Comparison of ENCODE assay signal across 8 mouse cellular contexts in genomic region chr11:71995968-71996511, GRCm38 (mm10). TPM values are rescaled to one million over a fixed set of nuclear protein-coding genes. Genes with fewer than 3 reads are reported as not detected.
DNase-seq lines count a peak whose midpoint lies in the region; ATAC-seq and TF ChIP-seq lines count a peak whose summit lies in the region.

No protein-coding gene starts in this region.

- no peaks in the 10 kb centered on the region for H3K27me3 ChIP-seq in CH12.LX (replicated peaks)
- H3K27me3 ChIP-seq in hindbrain, embryonic 14.5 days (ENCODE audit: control insufficient read depth, insufficient read depth, low read length), result no peaks in the 10 kb centered on the region
- H3K27me3 ChIP-seq in small intestine, adult 2 months (ENCODE audit: control insufficient read depth, insufficient read depth, low read length), result no peaks in the 10 kb centered on the region

- H3K27ac ChIP-seq in CH12.LX (ENCODE audit: insufficient read depth, low read depth), result no peak overlapping the region
- peak overlapping the region; percentile 9 for H3K27ac ChIP-seq in bone marrow macrophage, adult 2 months (ENCODE audit: insufficient read depth, low read depth, low read length)
- H3K27ac ChIP-seq in hindbrain, embryonic 14.5 days, result peak overlapping the region; percentile 59; the same call in 1 of the 2 replicates
- no peak overlapping the region for H3K27ac ChIP-seq in small intestine, adult 2 months (ENCODE audit: insufficient read depth, low read depth, low read length)

- peaks cover 4% of the 10 kb centered on the region for H3K9me3 ChIP-seq in CH12.LX (replicated peaks; ENCODE audit: low read length)
- H3K9me3 ChIP-seq in hindbrain, embryonic 14.5 days (ENCODE audit: control insufficient read depth, low read length), result no peaks in the 10 kb centered on the region

- WGBS in hindbrain, embryonic 14.5 days, result 23% methylated on average over 9 of the region's 9 CpGs
- 11% methylated on average over 9 of the region's 9 CpGs for WGBS in small intestine, adult 2 months

- DNase-seq in CH12.LX (ENCODE audit: extremely low read depth), result peak; percentile 91
- DNase-seq in gastrocnemius, adult 8-10 months (ENCODE audit: low spot score in 2 of 2), result peak; percentile 28 to 34
- DNase-seq in hindbrain, embryonic 14.5 days (ENCODE audit: low spot score), result peak; percentile 71
- DNase-seq in left cerebral cortex, adult 9 months (ENCODE audit: low spot score in 2 of 2), result peak; percentile 20 to 63
- peak; percentile 71 to 85 for DNase-seq in lung, postnatal 4 days
- DNase-seq in spleen, postnatal 14 days (ENCODE audit: low spot score in 2 of 2), result no peak

- H3K4me1 ChIP-seq in CH12.LX (ENCODE audit: control insufficient read depth in 1 of 2, insufficient read depth in 2 of 2), result peaks cover 18 to 67% of the 10 kb centered on the region in 2 experiments
- H3K4me1 ChIP-seq in bone marrow macrophage, adult 2 months (ENCODE audit: control insufficient read depth, insufficient read depth, low read length), result peaks cover 8% of the 10 kb centered on the region
- H3K4me1 ChIP-seq in hindbrain, embryonic 14.5 days (replicated peaks; ENCODE audit: control insufficient read depth, insufficient read depth, low read length), result peaks cover 19% of the 10 kb centered on the region
- H3K4me1 ChIP-seq in small intestine, adult 2 months (ENCODE audit: control insufficient read depth, insufficient read depth, insufficient read length, low read length), result peaks cover 5% of the 10 kb centered on the region; the same call in 1 of the 2 replicates

- dilution Hi-C loops in CH12.LX (cut with MboI; ENCODE audit: extremely low pct_ligation_motif_present, extremely low pct_unique_long_range_greater_than_20kb, low sequenced_read_pairs), result no loop called here

- peak overlapping the region in 1 of 3 experiments; percentile 14 for H3K4me3 ChIP-seq in CH12.LX (replicated peaks in 1 of 3; ENCODE audit: low read depth in 2 of 3, low read length in 2 of 3, poor library complexity in 1 of 3)
- peak overlapping the region; percentile 29 for H3K4me3 ChIP-seq in bone marrow macrophage, adult 2 months (ENCODE audit: insufficient read depth, low read length)
- no peak overlapping the region for H3K4me3 ChIP-seq in hindbrain, embryonic 14.5 days (replicated peaks; ENCODE audit: low read length)
- peak overlapping the region; percentile 22 for H3K4me3 ChIP-seq in small intestine, adult 2 months (ENCODE audit: low read depth, low read length)

- no peaks in the 10 kb centered on the region for H3K79me2 ChIP-seq in CH12.LX (replicated peaks; ENCODE audit: control insufficient read depth, extremely low read depth, insufficient read depth, poor library complexity, severe bottlenecking)

- peak overlapping the region; percentile 37; the same call in 1 of the 2 replicates for H3K9ac ChIP-seq in CH12.LX (ENCODE audit: insufficient read depth, low read depth)
- H3K9ac ChIP-seq in hindbrain, embryonic 14.5 days, result peak overlapping the region; percentile 38

- TF ChIP-seq POLR2A in CH12.LX (IDR thresholded peaks at IDR 0.05; ENCODE audit: low read depth, low read length), result peak; percentile 60
- no peak for TF ChIP-seq POLR2A in bone marrow macrophage, adult 2 months (IDR thresholded peaks at IDR 0.05; ENCODE audit: borderline replicate concordance, low read depth, low read length)
- no peak for TF ChIP-seq POLR2A in small intestine, adult 2 months (IDR thresholded peaks at IDR 0.05; ENCODE audit: low read depth, low read length)

- in situ Hi-C loops in CH12.LX (cut with MboI; ENCODE audit: low pct_ligation_motif_present, low pct_unique_long_range_greater_than_20kb, low sequenced_read_pairs), result no loop called here

- no peak for TF ChIP-seq CTCF in CH12.LX (conservative IDR thresholded peaks at IDR 0.05 in 1 of 2, IDR thresholded peaks at IDR 0.05 in 1 of 2; ENCODE audit: low read depth in 2 of 2, low read length in 2 of 2)
- no peak for TF ChIP-seq CTCF in bone marrow macrophage, adult 2 months (IDR thresholded peaks at IDR 0.05; ENCODE audit: low read depth, low read length)
- no peak for TF ChIP-seq CTCF in small intestine, adult 2 months (IDR thresholded peaks at IDR 0.05; ENCODE audit: extremely low read depth, insufficient read length, insufficient replicate concordance, low read depth, low read length)

- ATAC-seq in hindbrain, embryonic 14.5 days (ENCODE audit: low FRiP score), result peak; percentile 72

- H3K4me2 ChIP-seq in CH12.LX (ENCODE audit: insufficient read depth, low read depth, poor library complexity, severe bottlenecking), result peak overlapping the region; percentile 10; the same call in 1 of the 2 replicates
- peak overlapping the region; percentile 37 for H3K4me2 ChIP-seq in hindbrain, embryonic 14.5 days (replicated peaks)

- peak; percentile 74 for TF ChIP-seq EP300 in CH12.LX (IDR thresholded peaks at IDR 0.05; ENCODE audit: low read length)

- TF ChIP-seq RAD21 in CH12.LX (IDR thresholded peaks at IDR 0.05; ENCODE audit: low read depth, low read length), result no peak

- H3K36me3 ChIP-seq in CH12.LX (replicated peaks in 1 of 2; ENCODE audit: control insufficient read depth in 1 of 2, insufficient read depth in 1 of 2, low read length in 1 of 2), result no peaks in the 10 kb centered on the region
- no peaks in the 10 kb centered on the region for H3K36me3 ChIP-seq in hindbrain, embryonic 14.5 days (replicated peaks; ENCODE audit: control insufficient read depth, insufficient read depth)
- H3K36me3 ChIP-seq in small intestine, adult 2 months (ENCODE audit: control insufficient read depth, insufficient read depth, low read length), result no peaks in the 10 kb centered on the region

TF ChIP-seq in CH12.LX, 34 proteins besides CTCF, POLR2A, EP300 and RAD21 (continues in another document):
- peak; percentile 66 for TF ChIP-seq JUN (IDR thresholded peaks at IDR 0.05; ENCODE audit: insufficient read depth, low read depth, low read length)
- TF ChIP-seq TBP (conservative IDR thresholded peaks at IDR 0.05; ENCODE audit: low read depth, low read length), result 0 out of 2 replicates have a peak, but pooled peaks have one; percentile 34
- no peak for TF ChIP-seq CHD1 (IDR thresholded peaks at IDR 0.05; ENCODE audit: low read depth, low read length)
- TF ChIP-seq UBTF (IDR thresholded peaks at IDR 0.05; ENCODE audit: low read depth, low read length), result no peak
- TF ChIP-seq USF2 (conservative IDR thresholded peaks at IDR 0.05; ENCODE audit: low read depth, low read length), result no peak
- TF ChIP-seq ELF1 (IDR thresholded peaks at IDR 0.05; ENCODE audit: low read depth, low read length), result peak; percentile 92
- TF ChIP-seq SMC3 (IDR thresholded peaks at IDR 0.05; ENCODE audit: low read depth, low read length), result no peak
- TF ChIP-seq GABPA (IDR thresholded peaks at IDR 0.05; ENCODE audit: insufficient replicate concordance, low read depth, low read length), result no peak
- peak; percentile 34; the same call in 1 of the 2 replicates for TF ChIP-seq RCOR1 (conservative IDR thresholded peaks at IDR 0.05; ENCODE audit: low read depth, low read length)
- TF ChIP-seq USF1 (IDR thresholded peaks at IDR 0.05; ENCODE audit: low read depth, low read length), result no peak
- no peak; the same call in 1 of the 2 replicates for TF ChIP-seq MAZ (IDR thresholded peaks at IDR 0.05; ENCODE audit: low read depth, low read length)
- TF ChIP-seq MAFK (IDR thresholded peaks at IDR 0.05; ENCODE audit: insufficient replicate concordance, low read length), result no peak
- peak; percentile 86 for TF ChIP-seq JUND (conservative IDR thresholded peaks at IDR 0.05; ENCODE audit: low read depth, low read length)
- no peak for TF ChIP-seq MYC (IDR thresholded peaks at IDR 0.05; ENCODE audit: low read depth, low read length)
- TF ChIP-seq BHLHE40 (IDR thresholded peaks at IDR 0.05; ENCODE audit: low read depth, low read length), result peak; percentile 33; the same call in 1 of the 2 replicates
- TF ChIP-seq ZC3H11A (IDR thresholded peaks at IDR 0.05; ENCODE audit: low read depth, low read length), result no peak
- TF ChIP-seq E2F4 (IDR thresholded peaks at IDR 0.05; ENCODE audit: insufficient replicate concordance, low read depth, low read length), result no peak
- no peak for TF ChIP-seq CHD2 (IDR thresholded peaks at IDR 0.05; ENCODE audit: low read length)
- peak; percentile 52; the same call in 1 of the 2 replicates for TF ChIP-seq MEF2A (IDR thresholded peaks at IDR 0.05; ENCODE audit: borderline replicate concordance, low read depth, low read length)
- TF ChIP-seq IRF4 (IDR thresholded peaks at IDR 0.05; ENCODE audit: low read depth, low read length), result peak; percentile 97
- TF ChIP-seq MAX (IDR thresholded peaks at IDR 0.05; ENCODE audit: low read length), result no peak
- peak; percentile 69 for TF ChIP-seq SIN3A (IDR thresholded peaks at IDR 0.05; ENCODE audit: low read length)
- peak; percentile 53; the same call in 1 of the 2 replicates for TF ChIP-seq TCF12 (IDR thresholded peaks at IDR 0.05; ENCODE audit: low read depth, low read length)
- no peak for TF ChIP-seq ZKSCAN1 (IDR thresholded peaks at IDR 0.05; ENCODE audit: borderline replicate concordance, low read depth, low read length)
- peak; percentile 63 for TF ChIP-seq HCFC1 (IDR thresholded peaks at IDR 0.05; ENCODE audit: low read depth, low read length)
- 0 out of 2 replicates have a peak, but pooled peaks have one; percentile 24 for TF ChIP-seq ZMIZ1 (IDR thresholded peaks at IDR 0.05; ENCODE audit: low read depth, low read length)
- TF ChIP-seq ETS1 (conservative IDR thresholded peaks at IDR 0.05; ENCODE audit: low read depth, low read length), result peak; percentile 57
- no peak for TF ChIP-seq POLR2AphosphoS2 (IDR thresholded peaks at IDR 0.05; ENCODE audit: low read depth, low read length)

RNA-seq across cellular contexts. Expression of gene Aipl1, which starts 41.3 kb away (rescaled TPM):
- total RNA-seq in CH12.LX (2012; rRNA removed) (0.29 and 0.93 TPM in 2 replicates), CH12.LX (2014; rRNA removed) (0.81 and 0.90 TPM in 2 replicates)
- polyA plus RNA-seq in CH12.LX (2012; ENCODE audit: insufficient read length, low read depth), result 0.71 and 1.0 TPM in 2 replicates
- 0.38 and 0.49 TPM in 2 replicates for polyA plus RNA-seq in bone marrow macrophage, adult 2 months (2012; ENCODE audit: insufficient read depth, insufficient read length, missing spikeins)
- total RNA-seq in gastrocnemius, adult 8-10 months (2022), result not detected
- polyA plus RNA-seq in hindbrain, embryonic 14.5 days (2014; fragmentation: Nextera tagmentation; extraction: Ambion mirVana), result not detected in 2 replicates
- polyA plus RNA-seq in small intestine, adult 2 months (2012; rRNA removed), result 0.11 and 0.14 TPM in 2 replicates

RNA-seq across cellular contexts. Expression of gene Pimreg, which starts 45.8 kb away (rescaled TPM):
- 22.4 and 26.4 TPM in 2 replicates for total RNA-seq in CH12.LX (2012; rRNA removed)
- total RNA-seq in CH12.LX (2014; rRNA removed), result 49.5 and 52.7 TPM in 2 replicates
- 27.9 and 28.9 TPM in 2 replicates for polyA plus RNA-seq in CH12.LX (2012; ENCODE audit: insufficient read length, low read depth)
- 26.8 and 34.3 TPM in 2 replicates for polyA plus RNA-seq in bone marrow macrophage, adult 2 months (2012; ENCODE audit: insufficient read depth, insufficient read length, missing spikeins)
- total RNA-seq in gastrocnemius, adult 8-10 months (2022), result not detected
- polyA plus RNA-seq in hindbrain, embryonic 14.5 days (2014; fragmentation: Nextera tagmentation; extraction: Ambion mirVana), result 26.8 and 30.2 TPM in 2 replicates
- polyA plus RNA-seq in small intestine, adult 2 months (2012; rRNA removed), result 0.81 and 1.4 TPM in 2 replicates

Comparison
In these comparisons a context has a peak if more than half of its experiments do, and no peak if none do; other contexts are left out.
1. DNase-seq: peak in CH12.LX (single experiment), gastrocnemius, adult 8-10 months (2 of 2), hindbrain, embryonic 14.5 days (single experiment), left cerebral cortex, adult 9 months (2 of 2) and lung, postnatal 4 days (2 of 2); none in spleen, postnatal 14 days (0 of 2).
2. H3K27ac ChIP-seq: peak in bone marrow macrophage, adult 2 months (single experiment) and hindbrain, embryonic 14.5 days (single experiment); none in CH12.LX (single experiment) and small intestine, adult 2 months (single experiment).
3. RNA of gene Pimreg, which starts 45.8 kb away (polyA plus RNA-seq): 26.8 to 34.3 TPM in bone marrow macrophage, adult 2 months, 27.9 to 28.9 TPM in CH12.LX and 26.8 to 30.2 TPM in hindbrain, embryonic 14.5 days; 0.81 to 1.4 TPM in small intestine, adult 2 months; every median in the first group is over 10 times any median in the second.